Mouse (Mus musculus) cerebellum, adult 9-11 months (tissue): ENCODE measurements around the gene Edc4.

Experiments used
- DNase-seq: peaks from one replicate; pipeline ENCODE4 v3.0.0; 2022

The Edc4 gene

GRCm38 (mm10) chr8:105889756-105890465, 9.2 kb downstream of the Edc4 start:
- DNase-seq, result no peak

- DNase-seq, result no peak
Observed at GRCm38 (mm10) chr8:105890870-105891269, 10.2 kb downstream of the Edc4 start.

- no peak for DNase-seq
Observed at GRCm38 (mm10) chr8:105892432-105892831, 11.8 kb downstream of the Edc4 start.

GRCm38 (mm10) chr8:105893339-105893738, 12.7 kb downstream of the Edc4 start, which contains the start of gene Nrn1l:
Nrn1l (plus strand) TSS chr8:105893567.
- peak; percentile 58 for DNase-seq

GRCm38 (mm10) chr8:105897801-105898480, 17.3 kb downstream of the Edc4 start:
- no peak for DNase-seq

- DNase-seq, result peak; percentile 92
Observed at GRCm38 (mm10) chr8:105900180-105900940, 19.7 kb downstream of the Edc4 start, which contains the start of gene Pskh1. Pskh1 (plus strand) TSS chr8:105900441.

- DNase-seq, result no peak
Observed at GRCm38 (mm10) chr8:105900941-105901616, 20.4 kb downstream of the Edc4 start.

GRCm38 (mm10) chr8:105919390-105919789, 38.7 kb downstream of the Edc4 start:
- DNase-seq, result no peak

- no peak for DNase-seq
Observed at GRCm38 (mm10) chr8:105925123-105925522, 44.4 kb downstream of the Edc4 start.

- DNase-seq, result peak; percentile 79
Observed at GRCm38 (mm10) chr8:105930602-105931001, 49.9 kb downstream of the Edc4 start.

- peak; percentile 26 for DNase-seq
Observed at GRCm38 (mm10) chr8:105931271-105931670, 50.6 kb downstream of the Edc4 start.

- DNase-seq, result no peak
Observed at GRCm38 (mm10) chr8:105932525-105932924, 51.8 kb downstream of the Edc4 start.

GRCm38 (mm10) chr8:105933762-105934161, 53.1 kb downstream of the Edc4 start, which contains the start of gene Ctrl:
Ctrl (minus strand) TSS chr8:105933862.
- DNase-seq, result no peak

GRCm38 (mm10) chr8:105935105-105935504, 54.4 kb downstream of the Edc4 start:
- DNase-seq, result no peak

GRCm38 (mm10) chr8:105935863-105936603, 55.4 kb downstream of the Edc4 start:
- peak; percentile 53 for DNase-seq

GRCm38 (mm10) chr8:105936866-105937475, 56.3 kb downstream of the Edc4 start:
- DNase-seq, result peak; percentile 94

GRCm38 (mm10) chr8:105937496-105938305, 57.0 kb downstream of the Edc4 start:
- DNase-seq, result peak; percentile 64

GRCm38 (mm10) chr8:105938306-105938669, 57.6 kb downstream of the Edc4 start, which contains the start of gene Psmb10:
Psmb10 (minus strand) TSS chr8:105938444.
- peak; percentile 38 for DNase-seq

- DNase-seq, result no peak
Observed at GRCm38 (mm10) chr8:105942026-105942425, 61.3 kb downstream of the Edc4 start.

GRCm38 (mm10) chr8:105942542-105942941, 61.9 kb downstream of the Edc4 start:
- no peak for DNase-seq

GRCm38 (mm10) chr8:105943321-105943739, 62.6 kb downstream of the Edc4 start, which contains the start of gene Lcat:
Lcat (minus strand) TSS chr8:105943382.
- DNase-seq, result peak; percentile 56
